ENCODE assay signal across 8 mouse cellular contexts in genomic region chr17:25272326-25272725, GRCm38 (mm10). TPM values are rescaled to one million over a fixed set of nuclear protein-coding genes. Genes with fewer than 3 reads are reported as not detected.
DNase-seq lines count a peak whose midpoint lies in the region; ATAC-seq and TF ChIP-seq lines count a peak whose summit lies in the region.

No protein-coding gene starts in this region.

- peaks cover 6% of the 10 kb centered on the region; the same call in 1 of the 2 replicates for H3K4me1 ChIP-seq in cortical plate, adult 2 months (ENCODE audit: control insufficient read depth, insufficient read depth, low read length)
- peaks cover 20% of the 10 kb centered on the region for H3K4me1 ChIP-seq in intestine, embryonic 14.5 days (replicated peaks; ENCODE audit: control insufficient read depth, insufficient read depth, low read length)

- no peaks in the 10 kb centered on the region for H3K9me3 ChIP-seq in intestine, embryonic 14.5 days (ENCODE audit: control insufficient read depth, low read length)

- peak; percentile 21 for DNase-seq in retina, embryonic 14.5 days (ENCODE audit: low spot score)
- DNase-seq in retina, postnatal 1 day: no peak
- no peak for DNase-seq in intestine, embryonic 14.5 days (ENCODE audit: low spot score)
- peak; percentile 52 to 62 for DNase-seq in lung, adult 18-20 months
- DNase-seq in spleen, postnatal 4 days (ENCODE audit: low spot score in 2 of 2): peak; percentile 49 to 73
- no peak for DNase-seq in B cell, adult 2 months
- no peak for DNase-seq in left cerebral cortex, adult 11 months (ENCODE audit: low spot score)

- TF ChIP-seq POLR2A in cortical plate, adult 2 months (IDR thresholded peaks at IDR 0.05; ENCODE audit: extremely low read depth, insufficient read depth, low read length): no peak

- H3K4me2 ChIP-seq in intestine, embryonic 14.5 days (ENCODE audit: low read length): peak overlapping the region; percentile 98

- H3K27ac ChIP-seq in cortical plate, adult 2 months (ENCODE audit: insufficient read depth, low read length): peak overlapping the region; percentile 100; the same call in 1 of the 2 replicates
- peak overlapping the region; percentile 98 for H3K27ac ChIP-seq in intestine, embryonic 14.5 days (ENCODE audit: low read depth)

- ATAC-seq in intestine, embryonic 14.5 days (replicated peaks; ENCODE audit: low FRiP score, low TSS enrichment, low read depth): no peak

- no peaks in the 10 kb centered on the region for H3K27me3 ChIP-seq in intestine, embryonic 14.5 days (replicated peaks; ENCODE audit: control insufficient read depth, insufficient read depth, low read length)

- TF ChIP-seq CTCF in cortical plate, adult 2 months (IDR thresholded peaks at IDR 0.05; ENCODE audit: extremely low read depth, insufficient read depth, low read length): no peak

- under 1% methylated on average over 10 of the region's 10 CpGs for WGBS in intestine, embryonic 14.5 days

- H3K36me3 ChIP-seq in intestine, embryonic 14.5 days (ENCODE audit: control insufficient read depth, insufficient read depth, low read length): peaks cover 31% of the 10 kb centered on the region

- H3K4me3 ChIP-seq in cortical plate, adult 2 months (ENCODE audit: insufficient read depth, low read length): peak overlapping the region; percentile 78
- H3K4me3 ChIP-seq in intestine, embryonic 14.5 days (ENCODE audit: low read depth, low read length): peak overlapping the region; percentile 86

- H3K9ac ChIP-seq in intestine, embryonic 14.5 days (ENCODE audit: low read length): peak overlapping the region; percentile 99

RNA-seq across cellular contexts. Expression of gene Ube2i, which starts 2.1 kb away (rescaled TPM):
- 257 and 264 TPM in 2 replicates for polyA plus RNA-seq in cortical plate, adult 2 months (2012; rRNA removed)
- 579 and 640 TPM in 2 replicates for polyA plus RNA-seq in intestine, embryonic 14.5 days (2014; fragmentation: Nextera tagmentation; extraction: Ambion mirVana)

RNA-seq across cellular contexts. Expression of gene Baiap3, which starts 16.2 kb away (rescaled TPM):
- 4.3 and 5.4 TPM in 2 replicates for polyA plus RNA-seq in cortical plate, adult 2 months (2012; rRNA removed)
- polyA plus RNA-seq in intestine, embryonic 14.5 days (2014; fragmentation: Nextera tagmentation; extraction: Ambion mirVana): 2.9 and 4.0 TPM in 2 replicates

RNA-seq across cellular contexts. Expression of gene Prss34, which starts 25.9 kb away (rescaled TPM):
- not detected in 2 replicates for polyA plus RNA-seq in cortical plate, adult 2 months (2012; rRNA removed)
- polyA plus RNA-seq in intestine, embryonic 14.5 days (2014; fragmentation: Nextera tagmentation; extraction: Ambion mirVana): 0.39 TPM in 1 of 2 replicates, not detected in the other

RNA-seq across cellular contexts. Expression of gene Tsr3, which starts 32.4 kb away (rescaled TPM):
- polyA plus RNA-seq in cortical plate, adult 2 months (2012; rRNA removed): 35.3 and 35.6 TPM in 2 replicates
- 45.1 and 47.4 TPM in 2 replicates for polyA plus RNA-seq in intestine, embryonic 14.5 days (2014; fragmentation: Nextera tagmentation; extraction: Ambion mirVana)

RNA-seq across cellular contexts. Expression of gene Gnptg, which starts 32.4 kb away (rescaled TPM):
- polyA plus RNA-seq in cortical plate, adult 2 months (2012; rRNA removed): 121 and 126 TPM in 2 replicates
- polyA plus RNA-seq in intestine, embryonic 14.5 days (2014; fragmentation: Nextera tagmentation; extraction: Ambion mirVana): 36.4 and 41.8 TPM in 2 replicates

Comparison
In these comparisons a context has a peak if more than half of its experiments do, and no peak if none do; other contexts are left out.
1. DNase-seq: peak in retina, embryonic 14.5 days (single experiment), lung, adult 18-20 months (2 of 2) and spleen, postnatal 4 days (2 of 2); none in retina, postnatal 1 day (single experiment), intestine, embryonic 14.5 days (single experiment), B cell, adult 2 months (0 of 2) and left cerebral cortex, adult 11 months (single experiment).